ENCODE assay signal across 20 mouse cellular contexts in the genomic region with DNA sequence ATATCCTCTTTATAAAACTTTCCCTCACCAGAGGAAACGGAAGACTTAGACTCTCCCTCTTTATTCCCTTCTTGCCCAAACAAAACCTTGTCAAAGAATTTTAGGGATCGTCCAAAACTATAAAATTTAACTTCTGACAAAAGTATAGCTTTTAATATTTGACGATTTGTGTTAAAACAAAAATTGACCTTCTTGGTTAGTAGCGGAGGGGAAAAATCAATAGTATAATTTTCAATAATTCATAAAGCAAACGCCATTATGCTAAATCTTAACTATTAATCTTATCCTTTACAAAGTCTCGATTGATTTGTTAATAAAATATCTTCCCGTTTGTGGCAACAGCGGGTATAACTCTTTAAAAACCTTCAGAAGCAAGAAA. TPM values are rescaled to one million over a fixed set of nuclear protein-coding genes. Genes with fewer than 3 reads are reported as not detected.
A peak's percentile ranks its signal among the peaks of the same experiment; 100 is the strongest.
DNase-seq lines count a peak whose midpoint lies in the region; ATAC-seq and TF ChIP-seq lines count a peak whose summit lies in the region.
"Had no signal": no experiment of that assay in that cellular context is flagged by ENCODE, and none has a peak within 500 bp of the region (broad histone marks: within the 10 kb centered on the region; RNA-seq: fewer than 3 reads in every experiment).

No protein-coding gene starts in this region.

- no peaks in the 10 kb centered on the region for H3K36me3 ChIP-seq in kidney, adult 2 months (ENCODE audit: control insufficient read depth, insufficient read depth, low read length)
- no peaks in the 10 kb centered on the region for H3K36me3 ChIP-seq in neural tube, embryonic 11.5 days (ENCODE audit: control insufficient read depth, insufficient read depth, low read length)
- no peaks in the 10 kb centered on the region for H3K36me3 ChIP-seq in neural tube, embryonic 12.5 days
- H3K36me3 ChIP-seq: embryonic facial prominence, embryonic 12.5 days; forebrain, embryonic 12.5 days; hindbrain, embryonic 12.5 days; liver, embryonic 13.5 days; midbrain, embryonic 15.5 days had no signal

- DNase-seq in kidney, adult 2 months: no peak
- no peak for DNase-seq in kidney, adult 9 months
- no peak for DNase-seq in neural tube, embryonic 11.5 days (ENCODE audit: low spot score)
- no peak for DNase-seq in neural tube, embryonic 10.5 days (ENCODE audit: extremely low spot score, low spot score)
- DNase-seq in cerebellum, adult 11 months: no peak
- DNase-seq in cerebellum, postnatal 14 days: no peak
- DNase-seq: adrenal gland, postnatal 36 days; cerebellum, adult 9-11 months; liver, embryonic 13.5 days; lung, adult 2 months; spleen, adult 18-20 months had no signal

- no peaks in the 10 kb centered on the region for H3K9me3 ChIP-seq in neural tube, embryonic 11.5 days (ENCODE audit: control insufficient read depth, low read length)
- H3K9me3 ChIP-seq in neural tube, embryonic 12.5 days: no peaks in the 10 kb centered on the region
- H3K9me3 ChIP-seq: embryonic facial prominence, embryonic 12.5 days; forebrain, embryonic 12.5 days; liver, embryonic 13.5 days; midbrain, embryonic 15.5 days had no signal

- H3K4me3 ChIP-seq in kidney, adult 2 months (ENCODE audit: insufficient read depth, low read depth, low read length): no peak overlapping the region
- peak overlapping the region; percentile 46 for H3K4me3 ChIP-seq in neural tube, embryonic 11.5 days (ENCODE audit: low read depth, low read length)
- peak overlapping the region; percentile 30 for H3K4me3 ChIP-seq in neural tube, embryonic 12.5 days
- H3K4me3 ChIP-seq: embryonic facial prominence, embryonic 12.5 days; erythroblast, embryonic 14.5 days; forebrain, embryonic 12.5 days; hindbrain, embryonic 12.5 days; liver, embryonic 13.5 days; midbrain, embryonic 15.5 days had no signal

- TF ChIP-seq POLR2A in kidney, adult 2 months (IDR thresholded peaks at IDR 0.05; ENCODE audit: low read depth, low read length): no peak

- peaks cover 2% of the 10 kb centered on the region; the same call in 1 of the 2 replicates for H3K27me3 ChIP-seq in kidney, adult 2 months (replicated peaks; ENCODE audit: control insufficient read depth, insufficient read depth, low read length)
- H3K27me3 ChIP-seq in neural tube, embryonic 11.5 days (ENCODE audit: control insufficient read depth, insufficient read depth, low read length): peaks cover 90% of the 10 kb centered on the region
- H3K27me3 ChIP-seq in neural tube, embryonic 12.5 days (replicated peaks): peaks cover 77% of the 10 kb centered on the region

- peak overlapping the region; percentile 65 for H3K9ac ChIP-seq in neural tube, embryonic 11.5 days (ENCODE audit: low read length)
- H3K9ac ChIP-seq in neural tube, embryonic 12.5 days: peak overlapping the region; percentile 75
- H3K9ac ChIP-seq: embryonic facial prominence, embryonic 12.5 days; forebrain, embryonic 12.5 days; hindbrain, embryonic 12.5 days; liver, embryonic 13.5 days; midbrain, embryonic 15.5 days had no signal

- peak overlapping the region; percentile 93 for H3K27ac ChIP-seq in kidney, adult 2 months (ENCODE audit: insufficient read depth, low read depth, low read length)
- H3K27ac ChIP-seq in neural tube, embryonic 11.5 days (ENCODE audit: low read depth, low read length): peak overlapping the region; percentile 85; the same call in 1 of the 2 replicates
- H3K27ac ChIP-seq in neural tube, embryonic 12.5 days: no peak overlapping the region
- H3K27ac ChIP-seq: embryonic facial prominence, embryonic 12.5 days; forebrain, embryonic 12.5 days; hindbrain, embryonic 12.5 days; liver, embryonic 13.5 days; midbrain, embryonic 15.5 days had no signal

- 36% methylated on average over 8 of the region's 8 CpGs for WGBS in kidney, adult 2 months
- WGBS in neural tube, embryonic 11.5 days: 8% methylated on average over 8 of the region's 8 CpGs
- WGBS in neural tube, embryonic 12.5 days: 4% methylated on average over 8 of the region's 8 CpGs

- no peaks in the 10 kb centered on the region for H3K4me1 ChIP-seq in kidney, adult 2 months (ENCODE audit: control insufficient read depth, insufficient read depth, low read length)
- H3K4me1 ChIP-seq in neural tube, embryonic 11.5 days (ENCODE audit: control insufficient read depth, insufficient read depth, low read length): 0 out of 2 replicates have a peak, but pooled peaks cover 3% of the 10 kb centered on the region
- no peaks in the 10 kb centered on the region for H3K4me1 ChIP-seq in neural tube, embryonic 12.5 days
- H3K4me1 ChIP-seq: embryonic facial prominence, embryonic 12.5 days; hindbrain, embryonic 12.5 days; liver, embryonic 13.5 days; midbrain, embryonic 15.5 days had no signal

- ATAC-seq in neural tube, embryonic 11.5 days (ENCODE audit: insufficient read depth, low FRiP score, low TSS enrichment): no peak
- no peak for ATAC-seq in neural tube, embryonic 12.5 days (ENCODE audit: low FRiP score, low read depth)
- ATAC-seq: midbrain, embryonic 15.5 days had no signal

- H3K4me2 ChIP-seq in neural tube, embryonic 11.5 days (ENCODE audit: low read depth): peak overlapping the region; percentile 65
- peak overlapping the region; percentile 75 for H3K4me2 ChIP-seq in neural tube, embryonic 12.5 days (replicated peaks)
- H3K4me2 ChIP-seq: embryonic facial prominence, embryonic 12.5 days; forebrain, embryonic 12.5 days; hindbrain, embryonic 12.5 days; liver, embryonic 13.5 days; midbrain, embryonic 15.5 days had no signal

- TF ChIP-seq CTCF in kidney, adult 2 months (conservative IDR thresholded peaks at IDR 0.05; ENCODE audit: insufficient read depth, insufficient read length, low read depth, low read length): no peak

RNA-seq across cellular contexts. Expression of a gene that starts 1.4 kb away (rescaled TPM):
- 7.6 and 7.9 TPM in 2 replicates for polyA plus RNA-seq in kidney, adult 2 months (2012; rRNA removed)
- polyA plus RNA-seq in neural tube, embryonic 11.5 days (2014; fragmentation: Nextera tagmentation; extraction: Ambion mirVana): 28.1 and 29.3 TPM in 2 replicates
- polyA plus RNA-seq in neural tube, embryonic 12.5 days (2016; fragmentation: Nextera tagmentation; extraction: Ambion mirVana): 48.9 and 49.0 TPM in 2 replicates
- polyA plus RNA-seq: cortical plate, adult 2 months; embryonic facial prominence, embryonic 12.5 days; erythroblast, embryonic 14.5 days; forebrain, embryonic 12.5 days; heart, embryonic 14.5 days; hindbrain, embryonic 12.5 days; liver, embryonic 13.5 days; lung, adult 2 months; midbrain, embryonic 15.5 days had no signal

RNA-seq across cellular contexts. Expression of a gene that starts 7.2 kb away (rescaled TPM):
- 23.9 and 26.0 TPM in 2 replicates for polyA plus RNA-seq in kidney, adult 2 months (2012; rRNA removed)
- polyA plus RNA-seq in neural tube, embryonic 11.5 days (2014; fragmentation: Nextera tagmentation; extraction: Ambion mirVana): 14.3 and 17.3 TPM in 2 replicates
- polyA plus RNA-seq in neural tube, embryonic 12.5 days (2016; fragmentation: Nextera tagmentation; extraction: Ambion mirVana): 34.4 and 36.8 TPM in 2 replicates
- polyA plus RNA-seq: cortical plate, adult 2 months; erythroblast, embryonic 14.5 days; forebrain, embryonic 12.5 days; hindbrain, embryonic 12.5 days; liver, embryonic 13.5 days; midbrain, embryonic 15.5 days had no signal

RNA-seq across cellular contexts. Expression of a gene that starts 11.0 kb away (rescaled TPM):
- 2.1 and 2.8 TPM in 2 replicates for polyA plus RNA-seq in kidney, adult 2 months (2012; rRNA removed)
- polyA plus RNA-seq in neural tube, embryonic 11.5 days (2014; fragmentation: Nextera tagmentation; extraction: Ambion mirVana): 8.1 and 8.5 TPM in 2 replicates
- 19.1 and 25.2 TPM in 2 replicates for polyA plus RNA-seq in neural tube, embryonic 12.5 days (2016; fragmentation: Nextera tagmentation; extraction: Ambion mirVana)
- polyA plus RNA-seq: cortical plate, adult 2 months; embryonic facial prominence, embryonic 12.5 days; erythroblast, embryonic 14.5 days; forebrain, embryonic 12.5 days; heart, embryonic 14.5 days; hindbrain, embryonic 12.5 days; liver, embryonic 13.5 days; lung, adult 2 months; midbrain, embryonic 15.5 days; thymus, postnatal 0 days had no signal

RNA-seq across cellular contexts. Expression of a gene that starts 14.1 kb away (rescaled TPM):
- polyA plus RNA-seq in kidney, adult 2 months (2012; rRNA removed): 45.8 and 46.2 TPM in 2 replicates
- 21.3 and 23.1 TPM in 2 replicates for polyA plus RNA-seq in neural tube, embryonic 11.5 days (2014; fragmentation: Nextera tagmentation; extraction: Ambion mirVana)
- polyA plus RNA-seq in neural tube, embryonic 12.5 days (2016; fragmentation: Nextera tagmentation; extraction: Ambion mirVana): 20.8 and 21.4 TPM in 2 replicates
- polyA plus RNA-seq: cortical plate, adult 2 months; erythroblast, embryonic 14.5 days; forebrain, embryonic 12.5 days had no signal

RNA-seq across cellular contexts. Expression of a gene that starts 15.5 kb away (rescaled TPM):
- polyA plus RNA-seq in kidney, adult 2 months (2012; rRNA removed): not detected in 2 replicates
- polyA plus RNA-seq in neural tube, embryonic 11.5 days (2014; fragmentation: Nextera tagmentation; extraction: Ambion mirVana): 2.1 TPM in 2 replicates
- 4.1 and 8.0 TPM in 2 replicates for polyA plus RNA-seq in neural tube, embryonic 12.5 days (2016; fragmentation: Nextera tagmentation; extraction: Ambion mirVana)
- polyA plus RNA-seq: cortical plate, adult 2 months; embryonic facial prominence, embryonic 12.5 days; erythroblast, embryonic 14.5 days; forebrain, embryonic 12.5 days; heart, embryonic 14.5 days; hindbrain, embryonic 12.5 days; liver, embryonic 13.5 days; lung, adult 2 months; midbrain, embryonic 15.5 days; thymus, postnatal 0 days had no signal
